Mouse (Mus musculus): Measurements from ENCODE around the gene Lypd3.
"Not testable (repeated sequence)": the region's sequence is repeated elsewhere in the genome, so short reads cannot be mapped to it uniquely, and the experiment has no call there.

Lypd3 gene

DNA sequence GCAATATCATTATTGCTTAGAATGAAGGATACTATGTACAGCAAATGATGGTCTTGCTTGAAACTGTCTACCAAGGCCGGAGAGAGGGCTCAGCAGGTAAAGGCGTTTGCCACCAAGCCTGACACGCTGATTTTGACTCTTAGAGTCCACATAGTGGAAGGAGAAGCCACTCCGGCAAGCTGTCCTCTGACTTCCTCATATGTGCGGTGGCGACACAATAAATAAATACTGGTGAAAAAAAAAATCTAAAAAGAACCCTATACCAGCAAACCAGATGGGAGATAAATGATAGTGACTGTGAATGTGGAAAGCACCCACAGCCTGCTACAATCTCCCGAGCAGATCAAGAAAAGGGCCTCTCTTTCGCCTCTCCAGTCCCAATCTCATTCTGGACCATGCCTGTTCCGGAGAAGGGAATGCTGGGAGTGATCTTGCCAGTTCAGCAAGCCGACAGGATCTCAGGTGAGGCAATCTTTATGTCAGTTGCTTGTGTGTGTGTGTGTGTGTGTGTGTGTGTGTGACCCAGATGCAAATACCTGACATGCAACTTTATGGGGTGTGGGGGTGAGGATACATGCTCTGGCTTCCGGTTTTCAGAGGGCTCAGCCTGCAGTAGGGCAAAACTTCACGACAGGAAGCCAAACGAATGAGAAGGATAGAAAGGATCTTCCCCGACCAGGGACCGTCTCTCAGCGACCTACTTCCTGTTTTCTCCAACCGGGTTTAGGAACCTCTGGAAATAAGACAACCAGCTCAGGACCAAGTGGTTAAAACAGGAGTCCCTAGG, 25.0 kb downstream of the Lypd3 start:
- no peak for DNase-seq (ENCODE audit: low read depth, low spot score)

GRCm38 (mm10) chr7:24662575-24662974, 26.2 kb downstream of the Lypd3 start:
- DNase-seq (ENCODE audit: low read depth, low spot score): peak; percentile 87

- DNase-seq (ENCODE audit: low read depth, low spot score): no peak
Observed at GRCm38 (mm10) chr7:24664301-24664700, 28.0 kb downstream of the Lypd3 start.

DNA sequence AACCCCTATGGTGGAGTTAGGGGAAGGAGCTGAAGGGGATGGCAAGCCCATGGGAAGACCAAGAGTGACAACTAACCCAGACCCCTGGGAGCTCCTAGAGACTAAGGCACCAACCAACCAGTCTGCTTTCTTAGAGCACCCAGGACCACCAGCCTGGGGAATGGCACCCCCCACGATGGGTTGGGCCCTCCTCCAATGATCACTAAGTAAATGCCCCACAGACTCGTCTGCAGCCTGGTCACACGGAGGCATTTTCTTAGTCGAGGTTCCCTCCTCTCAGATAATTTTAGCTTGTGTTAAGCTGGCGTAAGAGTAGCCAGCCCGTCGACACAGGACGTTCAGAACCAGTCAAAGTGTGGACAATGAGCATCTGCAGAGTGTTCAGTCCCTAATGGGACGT, 28.6 kb downstream of the Lypd3 start:
- DNase-seq (ENCODE audit: low read depth, low spot score): no peak

DNA sequence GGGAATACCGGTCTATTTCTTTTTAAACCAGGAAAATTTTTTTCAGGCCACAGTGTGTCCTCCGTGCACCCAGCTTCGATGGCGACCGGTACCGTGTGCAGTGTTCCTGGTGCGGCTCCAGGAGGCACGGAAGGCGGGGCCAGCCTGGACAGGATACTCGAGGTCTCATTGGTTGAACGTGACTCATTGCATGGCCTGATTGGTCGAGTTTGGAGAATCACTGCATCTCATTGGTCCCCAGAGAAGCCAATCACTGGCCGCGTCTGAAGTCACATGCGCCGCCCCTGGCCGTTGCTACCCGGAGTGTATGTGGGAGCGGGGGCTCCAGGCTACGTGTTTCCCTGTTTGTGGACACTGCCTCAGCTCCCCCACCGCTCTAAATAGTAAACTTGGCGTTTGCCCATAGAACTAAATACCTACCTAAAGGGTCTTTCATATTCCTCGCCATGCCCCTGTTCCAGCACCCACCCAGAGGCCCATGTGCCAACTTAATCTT, 35.6 kb downstream of the Lypd3 start:
- no peak for DNase-seq (ENCODE audit: low read depth, low spot score)

DNA sequence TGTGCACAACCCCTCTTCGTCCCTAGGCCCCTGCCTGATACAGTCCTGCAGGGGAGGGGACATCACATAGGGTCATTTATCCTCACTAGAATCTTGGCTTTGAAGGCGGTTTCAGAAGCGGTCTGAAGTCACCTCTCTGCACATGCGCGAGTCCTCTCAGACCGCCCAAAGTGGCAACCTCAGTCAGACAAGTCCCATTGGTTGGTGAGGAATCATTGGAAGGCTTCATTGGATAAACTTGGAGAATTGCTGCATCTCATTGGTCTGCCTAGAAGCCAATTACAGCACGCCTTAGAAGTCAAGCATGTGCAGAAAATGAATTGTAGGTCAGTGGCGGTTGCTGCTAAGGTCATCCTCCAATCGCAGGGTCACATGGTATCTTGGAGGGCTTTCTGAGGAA, 40.2 kb downstream of the Lypd3 start, which contains the start of gene Tex101:
TSS of gene Tex101 (minus strand) at position 101 of the 400 bp plus-strand sequence.
- no peak for DNase-seq (ENCODE audit: low read depth, low spot score)

GRCm38 (mm10) chr7:24684121-24684520, 47.8 kb downstream of the Lypd3 start:
- not testable (repeated sequence) for DNase-seq (ENCODE audit: low read depth, low spot score)

- not testable (repeated sequence) for DNase-seq (ENCODE audit: low read depth, low spot score)
Observed at GRCm38 (mm10) chr7:24687519-24687918, 51.2 kb downstream of the Lypd3 start.

Data from mesoderm, embryonic 11.5 days (tissue).